Mouse (Mus musculus): ENCODE measurements around the gene Schip1. TPM values are rescaled to one million over a fixed set of nuclear protein-coding genes. Genes with fewer than 3 reads are reported as not detected.

Gene Schip1
- polyA plus RNA-seq, 2 experiments: 1.1 to 1.6 TPM

DNA sequence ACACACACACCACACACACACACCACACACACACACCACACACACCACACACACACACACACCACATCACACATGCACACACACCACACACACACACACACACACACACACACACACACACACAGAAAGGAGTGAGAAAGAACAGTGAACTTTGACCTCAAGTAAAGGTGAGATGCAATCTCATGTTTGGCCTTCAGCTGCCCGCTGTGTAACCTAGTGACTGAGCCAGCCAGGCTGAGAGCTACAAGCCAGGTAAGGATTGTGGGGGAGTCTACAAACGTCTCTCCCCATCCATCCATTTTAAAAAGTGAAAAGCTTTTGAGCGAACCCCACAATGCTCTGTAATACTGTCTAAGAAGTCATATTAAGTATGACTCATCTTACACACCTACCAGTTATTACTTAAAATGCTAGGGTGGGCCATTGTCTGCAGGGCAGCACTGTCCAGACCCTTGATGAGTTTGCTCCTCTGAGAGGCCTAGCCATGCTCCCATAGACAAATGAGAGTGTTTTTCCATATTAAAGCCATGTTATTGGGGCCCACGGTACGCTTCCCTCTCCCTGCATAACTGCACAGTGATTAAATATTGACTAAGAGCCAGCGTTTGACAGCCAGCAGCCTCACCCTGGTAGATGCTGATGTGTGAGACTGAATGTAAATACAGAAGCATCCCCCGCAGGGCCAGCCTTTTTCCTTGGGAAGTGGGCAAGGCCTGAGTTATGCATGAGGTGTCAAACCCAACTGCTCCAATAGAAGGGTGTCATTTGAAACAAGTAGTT, 448.9 kb downstream of the Schip1 start:
- DNase-seq (ENCODE audit: low read depth in 3 of 3, low spot score in 3 of 3) (no peak), ATAC-seq (ENCODE audit: insufficient read depth) (no peak)
- H3K9ac ChIP-seq (replicated peaks): no peak overlapping the region
- peaks cover 17 to 22% of the 10 kb centered on the region in 2 experiments for H3K4me1 ChIP-seq (replicated peaks; ENCODE audit: control insufficient read depth in 2 of 2, insufficient read depth in 2 of 2, low read length in 1 of 2)
- no peak for TF ChIP-seq EP300 (IDR thresholded peaks at IDR 0.05; ENCODE audit: low read depth)
- TF ChIP-seq CTCF (IDR thresholded peaks at IDR 0.05; ENCODE audit: low read depth): no peak
- no peak overlapping the region for H3K27ac ChIP-seq
- no peaks in the 10 kb centered on the region for H3K9me3 ChIP-seq (ENCODE audit: control insufficient read depth, low read length)
- H3K27me3 ChIP-seq (ENCODE audit: control insufficient read depth, insufficient read depth, low read length): no peaks in the 10 kb centered on the region
- WGBS (ENCODE audit: insufficient replicate concordance): 67% methylated on average over 7 of the region's 7 CpGs
- H3K36me3 ChIP-seq (replicated peaks; ENCODE audit: control insufficient read depth, insufficient read depth, low read depth): no peaks in the 10 kb centered on the region
- H3K4me2 ChIP-seq (ENCODE audit: low read depth): no peak overlapping the region
- H3K4me3 ChIP-seq (ENCODE audit: insufficient read depth in 1 of 2, low read depth in 2 of 2, low read length in 2 of 2): no peak overlapping the region

DNA sequence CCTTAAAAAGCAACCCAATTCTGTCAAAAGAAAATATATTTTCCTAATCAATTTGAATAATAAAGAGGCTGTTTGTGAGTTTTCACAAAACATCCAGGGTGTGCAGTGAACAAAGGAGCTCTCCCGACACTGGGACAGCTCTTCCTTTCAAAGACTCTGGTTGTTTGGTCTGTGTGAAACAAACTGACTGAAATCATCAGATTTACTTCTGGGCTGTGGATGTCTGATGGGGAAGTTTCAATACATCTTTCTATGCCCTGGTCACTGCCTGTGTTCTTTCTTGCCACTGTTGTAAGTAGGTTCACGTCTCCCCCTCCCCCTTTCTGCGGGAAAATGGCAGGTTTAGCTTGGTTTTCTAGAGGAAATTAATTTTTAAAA, 449.5 kb downstream of the Schip1 start:
- WGBS (ENCODE audit: insufficient replicate concordance): 68% methylated on average over 3 of the region's 3 CpGs
- Histone ChIP-seq H3K4me3 (ENCODE audit: insufficient read depth in 1 of 2, low read depth in 2 of 2, low read length in 2 of 2) (no peak overlapping the region), H3K9me3 (ENCODE audit: control insufficient read depth, low read length) (no peaks in the 10 kb centered on the region), H3K27ac (no peak overlapping the region), H3K4me1 (replicated peaks; ENCODE audit: control insufficient read depth in 2 of 2, insufficient read depth in 2 of 2, low read length in 1 of 2) (peaks cover 12 to 16% of the 10 kb centered on the region in 2 experiments), H3K4me2 (ENCODE audit: low read depth) (no peak overlapping the region), H3K27me3 (ENCODE audit: control insufficient read depth, insufficient read depth, low read length) (no peaks in the 10 kb centered on the region), H3K36me3 (replicated peaks; ENCODE audit: control insufficient read depth, insufficient read depth, low read depth) (no peaks in the 10 kb centered on the region), H3K9ac (replicated peaks) (no peak overlapping the region)
- TF ChIP-seq EP300 (IDR thresholded peaks at IDR 0.05; ENCODE audit: low read depth) (no peak), CTCF (IDR thresholded peaks at IDR 0.05; ENCODE audit: low read depth) (no peak)
- ATAC-seq (ENCODE audit: insufficient read depth) (no peak), DNase-seq (ENCODE audit: low read depth in 3 of 3, low spot score in 3 of 3) (no peak)

DNA sequence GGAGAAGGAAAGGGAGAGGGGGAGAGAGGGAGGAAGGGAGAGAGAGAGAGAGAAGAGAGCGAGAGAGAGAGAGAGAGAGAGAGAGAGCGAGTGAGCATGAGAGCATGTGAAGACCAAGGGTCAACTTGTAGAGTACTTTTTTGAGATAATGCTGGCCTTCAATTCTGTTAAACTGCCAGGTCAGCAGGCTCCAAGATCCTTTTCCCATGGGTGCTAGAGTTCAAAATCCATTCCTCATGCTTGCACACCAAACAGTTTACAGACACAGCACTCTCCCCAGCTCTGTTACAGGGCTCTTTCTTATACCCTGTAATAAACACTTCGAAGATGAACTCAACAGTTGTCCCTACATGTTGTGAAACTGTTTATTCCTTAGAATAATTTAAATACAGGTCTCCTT, 450.1 kb downstream of the Schip1 start:
- DNase-seq (ENCODE audit: low read depth in 3 of 3, low spot score in 3 of 3): no peak
- H3K4me2 ChIP-seq (ENCODE audit: low read depth): no peak overlapping the region
- no peaks in the 10 kb centered on the region for H3K36me3 ChIP-seq (replicated peaks; ENCODE audit: control insufficient read depth, insufficient read depth, low read depth)
- H3K27ac ChIP-seq: no peak overlapping the region
- no peak overlapping the region for H3K4me3 ChIP-seq (ENCODE audit: insufficient read depth in 1 of 2, low read depth in 2 of 2, low read length in 2 of 2)
- H3K27me3 ChIP-seq (ENCODE audit: control insufficient read depth, insufficient read depth, low read length): no peaks in the 10 kb centered on the region
- no peaks in the 10 kb centered on the region for H3K9me3 ChIP-seq (ENCODE audit: control insufficient read depth, low read length)
- 72% methylated on average over 3 of the region's 3 CpGs for WGBS (ENCODE audit: insufficient replicate concordance)
- no peak for ATAC-seq (ENCODE audit: insufficient read depth)
- peaks cover 12% of the 10 kb centered on the region in 2 experiments for H3K4me1 ChIP-seq (replicated peaks; ENCODE audit: control insufficient read depth in 2 of 2, insufficient read depth in 2 of 2, low read length in 1 of 2)
- no peak for TF ChIP-seq CTCF (IDR thresholded peaks at IDR 0.05; ENCODE audit: low read depth)
- no peak for TF ChIP-seq EP300 (IDR thresholded peaks at IDR 0.05; ENCODE audit: low read depth)
- H3K9ac ChIP-seq (replicated peaks): no peak overlapping the region

DNA sequence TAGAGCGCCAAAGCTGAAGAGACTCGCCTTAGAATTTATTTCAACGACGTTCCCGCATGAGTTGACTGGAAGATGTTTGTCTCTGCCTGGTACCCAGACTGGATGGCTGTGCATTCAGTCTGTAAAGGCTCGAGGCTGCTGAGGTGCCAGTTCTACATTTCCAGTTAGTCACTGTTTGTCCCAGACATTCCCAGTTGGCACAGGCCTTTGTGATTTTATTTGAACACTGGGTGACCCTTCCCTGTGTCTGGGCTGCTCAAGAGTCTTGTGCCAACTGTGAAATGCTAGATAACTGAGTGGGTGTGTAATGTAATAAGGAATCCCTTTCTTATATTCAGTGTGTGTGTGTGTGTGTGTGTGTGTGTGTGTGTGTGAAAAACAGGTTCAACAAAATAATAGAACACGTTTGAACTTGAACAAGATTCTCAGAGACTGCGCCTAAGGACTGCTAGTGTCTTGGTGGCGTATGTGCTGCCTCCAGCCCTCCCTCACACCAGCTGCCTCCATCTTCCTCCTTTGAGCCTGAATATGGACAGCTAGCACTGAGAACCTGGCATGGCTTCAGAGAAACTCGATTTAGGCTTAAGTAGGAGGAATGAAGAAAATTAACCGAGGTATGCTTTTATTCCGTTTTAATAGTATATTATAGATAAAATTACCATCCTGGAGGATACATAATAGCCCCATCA, 451.9 kb downstream of the Schip1 start:
- no peak overlapping the region for H3K4me3 ChIP-seq (ENCODE audit: insufficient read depth in 1 of 2, low read depth in 2 of 2, low read length in 2 of 2)
- 78% methylated on average over 12 of the region's 12 CpGs for WGBS (ENCODE audit: insufficient replicate concordance)
- no peaks in the 10 kb centered on the region for H3K9me3 ChIP-seq (ENCODE audit: control insufficient read depth, low read length)
- H3K27me3 ChIP-seq (ENCODE audit: control insufficient read depth, insufficient read depth, low read length): no peaks in the 10 kb centered on the region
- H3K4me2 ChIP-seq (ENCODE audit: low read depth): no peak overlapping the region
- no peaks in the 10 kb centered on the region for H3K36me3 ChIP-seq (replicated peaks; ENCODE audit: control insufficient read depth, insufficient read depth, low read depth)
- no peak for TF ChIP-seq EP300 (IDR thresholded peaks at IDR 0.05; ENCODE audit: low read depth)
- no peak for TF ChIP-seq CTCF (IDR thresholded peaks at IDR 0.05; ENCODE audit: low read depth)
- no peak for DNase-seq (ENCODE audit: low read depth in 3 of 3, low spot score in 3 of 3)
- no peak overlapping the region for H3K9ac ChIP-seq (replicated peaks)
- H3K4me1 ChIP-seq (replicated peaks; ENCODE audit: control insufficient read depth in 2 of 2, insufficient read depth in 2 of 2, low read length in 1 of 2): peaks cover 0 to 3% of the 10 kb centered on the region in 2 experiments; a peak in 2 of 4 replicates
- H3K27ac ChIP-seq: no peak overlapping the region
- ATAC-seq (ENCODE audit: insufficient read depth): no peak

DNA sequence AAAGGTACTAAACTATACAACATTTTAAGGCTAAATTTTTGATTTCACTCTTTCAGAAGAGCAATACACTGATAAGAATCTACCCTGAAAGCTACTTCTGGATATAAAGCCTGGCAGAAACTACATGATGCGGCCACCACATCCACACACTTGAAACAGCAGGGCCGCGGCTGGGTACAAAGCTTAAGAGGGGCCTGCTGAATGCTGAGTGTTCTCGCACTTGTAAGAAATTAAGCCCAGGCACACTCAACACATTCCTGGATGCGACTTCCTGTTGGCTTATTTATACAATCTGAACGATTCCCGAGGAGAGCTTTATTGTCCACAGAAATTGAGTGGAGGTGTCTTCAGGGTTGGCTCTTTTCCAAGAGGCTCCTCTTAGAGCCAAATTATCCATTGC, 452.6 kb downstream of the Schip1 start:
- WGBS (ENCODE audit: insufficient replicate concordance): 67% methylated on average over 7 of the region's 7 CpGs
- Histone ChIP-seq H3K9ac (replicated peaks) (no peak overlapping the region), H3K9me3 (ENCODE audit: control insufficient read depth, low read length) (no peaks in the 10 kb centered on the region), H3K4me2 (ENCODE audit: low read depth) (no peak overlapping the region), H3K4me1 (replicated peaks; ENCODE audit: control insufficient read depth in 2 of 2, insufficient read depth in 2 of 2, low read length in 1 of 2) (no peaks in the 10 kb centered on the region), H3K27me3 (ENCODE audit: control insufficient read depth, insufficient read depth, low read length) (no peaks in the 10 kb centered on the region), H3K36me3 (replicated peaks; ENCODE audit: control insufficient read depth, insufficient read depth, low read depth) (no peaks in the 10 kb centered on the region), H3K27ac (no peak overlapping the region), H3K4me3 (ENCODE audit: insufficient read depth in 1 of 2, low read depth in 2 of 2, low read length in 2 of 2) (no peak overlapping the region)
- ATAC-seq (ENCODE audit: insufficient read depth) (no peak), DNase-seq (ENCODE audit: low read depth in 3 of 3, low spot score in 3 of 3) (no peak)
- TF ChIP-seq EP300 (IDR thresholded peaks at IDR 0.05; ENCODE audit: low read depth): no peak
- TF ChIP-seq CTCF (IDR thresholded peaks at IDR 0.05; ENCODE audit: low read depth): no peak
